Mouse (Mus musculus) adipocyte (in vitro differentiated cells): ENCODE measurements around the gene Yipf3.

Experiments used
- DNase-seq: peaks from one replicate; pipeline ENCODE4 v3.0.0-alpha.2; 2016; ENCODE audit warnings: low spot score

Yipf3 gene

DNA sequence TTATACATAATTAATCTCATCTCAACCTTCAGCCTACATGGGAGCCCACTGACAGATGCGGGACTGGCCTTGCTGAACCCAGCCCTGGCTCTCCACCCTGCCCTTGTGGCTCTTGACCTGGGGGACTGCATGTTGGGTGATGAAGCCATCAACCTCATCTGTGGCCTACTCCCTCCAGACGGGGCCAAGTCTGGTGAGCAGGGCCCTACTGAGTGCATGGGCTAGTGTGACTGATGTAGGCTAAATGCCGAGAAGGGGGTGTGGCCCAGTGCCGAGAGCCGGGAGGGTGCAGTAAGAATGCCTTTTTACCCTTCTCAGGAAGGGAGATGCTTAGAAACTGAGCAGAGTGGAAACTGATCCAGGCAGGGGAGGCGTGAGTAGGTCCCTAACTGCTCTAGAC is 7.3 kb downstream of the Yipf3 start:
- no peak for DNase-seq

DNA sequence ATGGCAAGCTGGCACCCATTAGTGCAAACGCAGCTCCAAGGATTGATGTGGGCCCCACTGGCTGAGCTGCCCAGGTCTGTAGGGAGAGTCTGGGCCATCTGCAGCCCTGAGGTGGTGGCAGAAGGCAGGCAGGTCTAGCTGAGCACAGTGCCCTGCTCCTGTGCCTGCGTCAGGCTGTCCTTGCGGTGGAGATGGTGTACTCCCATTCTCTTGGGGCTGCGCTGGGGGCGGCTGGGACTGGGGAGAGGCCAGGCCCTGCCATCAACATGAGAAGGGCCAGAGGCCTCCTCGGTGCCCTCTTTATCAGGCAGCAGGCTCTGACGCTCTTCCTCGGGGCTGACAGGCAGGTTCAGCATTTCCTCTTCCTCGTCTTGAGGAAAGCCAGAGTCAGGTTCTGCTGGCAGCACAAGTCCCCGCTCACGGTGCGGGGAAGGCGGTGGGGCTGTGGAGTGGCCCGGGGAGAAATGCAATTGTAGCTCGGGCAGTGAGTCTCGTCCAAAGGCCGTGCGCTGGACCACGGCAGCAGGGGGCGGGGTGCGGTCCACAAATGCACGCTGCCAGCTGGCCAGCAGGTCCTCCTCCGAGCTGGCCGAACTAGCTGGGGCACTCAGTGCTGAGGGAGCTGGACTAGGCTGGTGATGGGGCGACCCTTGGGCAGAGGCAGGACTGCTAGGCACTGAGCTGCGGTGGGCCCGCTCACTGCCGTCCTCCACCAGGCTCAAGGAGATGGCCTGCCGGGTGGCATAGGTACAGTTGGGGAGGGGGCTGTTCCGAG is 10.6 kb downstream of the Yipf3 start:
- no peak for DNase-seq

DNA sequence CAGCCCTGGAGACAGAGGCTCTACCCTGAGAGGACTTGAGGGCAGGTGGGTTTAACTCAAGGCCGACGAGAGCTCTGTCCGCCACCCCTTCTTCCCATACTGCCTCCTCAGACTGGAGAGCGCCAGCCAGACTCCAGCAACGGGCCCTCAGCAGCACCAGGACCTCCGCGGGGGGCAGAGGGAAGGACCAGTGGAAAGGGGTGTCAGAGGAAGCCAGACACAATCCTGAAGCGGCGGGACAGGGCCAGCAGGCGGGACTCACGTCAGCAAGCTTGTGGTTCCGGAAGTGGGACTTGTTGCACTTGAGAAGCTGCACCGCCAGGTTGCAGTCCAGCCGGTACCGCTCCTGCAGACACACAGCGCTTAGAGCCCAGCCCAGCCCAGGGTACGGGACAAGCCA is 11.8 kb downstream of the Yipf3 start:
- DNase-seq, result no peak

DNA sequence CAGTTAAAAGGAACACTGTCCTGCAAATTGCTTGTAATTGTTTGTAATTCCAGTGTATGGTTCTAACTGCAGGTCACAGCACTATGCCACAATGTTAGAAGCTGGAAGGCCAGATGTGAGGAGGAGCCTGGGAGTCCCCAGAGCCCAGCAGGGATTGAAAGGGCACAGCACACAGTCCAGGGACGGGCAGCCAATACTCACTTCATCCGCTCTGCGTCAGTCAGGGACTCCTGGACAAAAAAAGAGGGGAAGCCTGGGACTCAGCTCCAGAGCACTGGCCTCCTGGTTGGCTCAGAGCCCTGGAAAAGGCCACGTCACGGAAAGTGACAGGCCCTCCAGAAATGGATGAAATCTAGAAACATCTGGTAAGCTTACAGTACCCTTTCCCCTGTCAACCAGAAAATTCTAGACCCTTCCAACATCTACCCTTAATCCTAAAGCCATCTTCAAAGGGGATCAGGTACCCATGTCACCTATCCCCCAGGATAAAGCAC is 14.4 kb downstream of the Yipf3 start:
- DNase-seq, result peak; percentile 98

DNA sequence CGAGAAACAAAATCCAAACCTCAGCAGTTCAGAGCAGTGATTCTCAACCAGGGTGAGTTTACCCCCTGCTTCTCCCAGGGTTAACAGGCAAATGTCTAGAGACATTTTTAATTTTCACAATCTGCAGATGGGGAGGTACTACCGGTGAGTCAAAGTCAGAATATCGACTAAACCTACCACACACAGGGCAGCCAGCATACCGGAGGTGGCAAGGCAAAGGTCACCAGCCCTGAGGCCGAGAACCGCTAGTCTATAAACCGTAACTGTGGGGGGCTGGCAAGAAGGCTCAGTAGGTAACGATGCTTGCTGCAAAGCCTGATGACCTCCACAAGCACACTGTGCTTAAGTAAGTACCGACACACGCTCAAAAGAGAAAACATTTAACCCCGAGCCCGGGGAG is 17.6 kb downstream of the Yipf3 start:
- no peak for DNase-seq

DNA sequence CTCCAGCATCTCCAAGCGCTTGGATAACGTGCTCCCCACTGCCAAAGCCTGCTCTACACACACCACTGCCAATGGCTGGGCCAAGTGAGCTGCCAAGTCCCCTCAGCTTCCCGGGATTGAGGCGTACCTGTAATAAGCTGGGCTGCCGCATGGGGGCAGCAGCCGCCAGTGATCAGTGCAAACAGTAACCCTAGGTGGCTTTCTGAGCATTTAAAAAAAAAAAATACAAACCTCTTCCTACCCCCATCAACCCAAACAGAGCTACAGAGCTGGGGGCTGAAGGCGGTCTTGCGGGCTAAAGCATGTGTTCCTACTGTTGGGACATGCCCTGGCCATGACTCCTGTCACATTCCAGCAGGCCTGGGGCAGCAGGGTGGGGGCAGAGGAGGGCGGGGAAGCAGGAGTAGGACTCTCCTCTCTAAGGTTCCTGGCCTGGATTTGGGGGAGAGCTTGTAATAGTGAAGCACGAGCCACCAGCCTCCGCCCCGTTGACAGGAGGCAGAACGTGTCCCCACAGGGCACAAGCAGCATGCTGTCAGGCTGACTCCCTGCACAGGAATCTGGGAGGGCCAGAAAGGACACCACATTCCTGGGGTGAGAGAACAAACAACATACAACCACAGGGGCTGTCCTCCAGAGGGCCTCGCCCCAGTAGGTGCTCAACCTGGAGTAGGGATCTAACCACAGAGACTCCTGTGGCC is 18.2 kb downstream of the Yipf3 start:
- peak; percentile 75 for DNase-seq

DNA sequence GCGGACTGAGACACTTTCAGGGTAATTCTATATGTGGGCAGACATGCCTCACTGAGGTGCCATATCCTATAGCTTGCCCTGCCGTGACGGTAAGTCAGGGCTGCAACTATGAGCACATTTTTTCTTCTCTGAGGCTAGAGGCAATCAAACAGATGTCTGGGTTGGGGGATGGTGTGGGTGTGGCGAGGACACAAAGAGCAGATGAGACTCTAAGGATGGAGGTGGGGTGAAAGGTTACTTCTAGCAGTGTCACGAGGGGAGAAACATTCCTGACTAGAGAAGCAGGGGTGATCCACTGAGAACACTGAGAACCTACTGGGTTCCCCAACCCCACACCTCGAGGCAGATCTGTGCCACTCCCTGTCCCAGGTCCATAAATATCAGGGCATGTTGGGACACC is 19.1 kb downstream of the Yipf3 start:
- no peak for DNase-seq

DNA sequence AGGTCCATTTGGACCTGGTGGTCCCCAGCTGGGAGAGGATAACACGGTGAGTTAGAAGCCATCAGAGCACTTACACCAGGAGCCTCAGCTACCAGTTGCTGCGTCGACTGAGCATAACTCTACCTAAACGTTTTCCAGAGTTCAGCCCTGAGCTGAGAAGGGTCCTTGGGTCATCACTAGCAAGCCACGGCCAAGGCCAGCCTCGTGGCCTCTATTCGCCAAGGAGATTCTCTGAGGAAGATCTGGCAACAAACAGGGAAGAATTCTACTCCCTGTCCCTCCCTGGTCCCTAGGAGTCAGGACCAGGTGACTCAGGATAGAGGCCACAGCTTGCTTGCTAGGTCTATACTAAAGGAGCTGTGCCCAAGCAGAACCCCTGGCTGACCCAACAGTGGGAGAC is 19.6 kb downstream of the Yipf3 start:
- DNase-seq, result no peak

DNA sequence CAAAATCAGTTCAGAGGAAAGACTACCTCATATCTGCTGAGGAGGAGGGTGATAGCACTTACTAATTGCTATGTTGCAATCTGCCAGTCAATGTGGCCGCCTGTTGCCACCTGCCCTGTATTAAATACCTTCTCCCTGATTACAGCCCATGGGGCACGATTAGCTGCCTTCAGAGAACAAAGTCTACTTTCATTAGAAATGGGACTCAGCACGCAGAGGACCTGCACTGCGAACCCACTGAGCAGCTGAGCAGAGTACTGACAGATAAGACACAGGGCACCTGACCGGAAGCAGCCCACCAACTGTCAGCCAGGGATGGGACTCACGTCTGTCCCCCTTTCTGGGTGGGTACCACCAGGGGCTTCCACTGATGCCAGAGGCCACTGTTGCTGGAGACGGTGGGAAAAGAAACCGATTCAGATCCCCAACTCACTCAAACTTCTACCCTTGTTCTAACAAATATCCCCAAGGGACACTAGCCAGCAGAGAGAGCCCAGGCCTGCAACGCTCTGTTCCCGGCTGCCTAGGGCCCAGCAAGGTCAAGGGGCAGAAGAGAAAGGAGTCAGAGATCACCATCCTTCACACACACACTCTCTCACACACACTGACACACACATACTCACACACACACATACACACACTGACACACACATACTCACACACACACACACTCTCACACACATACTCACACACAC is 20.3 kb downstream of the Yipf3 start:
- DNase-seq, result peak; percentile 78

DNA sequence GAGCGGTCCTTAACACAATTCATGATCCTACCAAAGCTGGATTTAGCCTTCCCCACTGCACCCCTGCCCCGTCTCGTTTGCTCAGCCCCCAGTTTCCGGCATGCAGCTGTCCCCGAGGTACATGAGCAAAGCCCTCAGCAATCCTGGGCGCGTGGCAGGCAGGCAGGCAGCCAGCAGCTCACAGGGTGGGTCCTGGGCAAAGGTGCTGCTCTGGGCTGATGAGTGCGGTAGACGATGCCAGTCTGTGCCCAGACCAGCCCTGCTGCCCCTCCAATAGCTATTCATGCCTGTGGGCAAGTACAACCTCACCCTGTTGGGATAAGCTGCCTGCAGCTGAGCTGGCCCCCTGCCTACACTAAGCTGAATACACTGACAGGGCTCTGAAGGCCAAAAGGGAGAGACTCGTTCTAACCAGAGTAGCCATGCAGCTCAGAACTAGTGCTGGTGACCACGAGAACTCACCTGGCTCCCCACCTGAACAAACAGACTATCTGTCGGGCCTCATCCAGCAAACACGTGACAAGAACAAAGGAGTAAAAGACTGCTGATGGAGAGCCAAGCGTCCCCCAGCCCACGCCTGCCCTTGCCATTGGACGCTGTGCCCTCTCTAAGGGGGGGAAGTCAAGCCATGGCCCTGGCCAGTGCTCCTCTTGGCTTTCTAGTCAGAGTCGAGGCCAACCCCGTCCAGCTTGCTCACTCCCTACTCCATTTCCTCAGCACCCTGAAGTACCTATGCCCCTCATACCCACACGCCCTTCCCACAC is 22.1 kb downstream of the Yipf3 start:
- no peak for DNase-seq

DNA sequence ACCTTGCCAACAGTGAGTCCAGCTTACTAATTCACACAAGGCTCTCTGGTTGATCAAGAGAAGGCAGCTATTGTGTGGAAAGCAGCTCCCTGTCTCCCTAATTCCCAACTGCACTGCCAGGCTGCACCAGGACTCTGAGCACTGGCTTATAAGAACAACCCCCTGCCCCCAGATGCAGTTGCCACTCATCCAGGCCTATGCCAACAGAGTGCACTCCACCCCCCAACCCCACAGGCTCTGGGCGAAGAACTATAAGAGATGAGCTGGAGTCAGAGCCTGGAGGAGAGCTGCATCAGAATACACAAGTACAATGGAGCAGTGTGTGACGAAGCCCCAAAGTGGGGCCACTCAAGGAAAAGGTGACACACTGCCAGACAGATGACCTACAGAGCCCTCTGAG is 24.2 kb downstream of the Yipf3 start:
- no peak for DNase-seq

DNA sequence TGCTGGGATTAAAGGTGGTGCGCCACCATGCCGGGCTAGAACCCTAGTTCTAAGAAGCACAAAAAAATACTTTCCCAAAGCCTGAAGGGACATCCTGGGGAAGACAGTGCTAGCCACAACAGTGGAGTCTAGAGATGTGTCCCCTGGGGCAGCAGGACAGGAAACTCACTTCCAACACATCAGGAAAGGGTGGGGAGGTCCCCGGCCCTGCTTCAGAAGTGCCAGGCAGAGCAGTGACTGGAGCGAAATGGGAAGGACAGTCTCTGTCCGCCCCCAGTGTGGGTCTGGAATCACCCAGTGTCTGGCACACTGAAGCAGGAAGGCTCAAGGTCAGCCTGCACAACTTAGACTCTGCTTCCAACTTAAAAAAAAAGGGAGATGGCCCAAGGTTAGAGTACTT is 24.8 kb downstream of the Yipf3 start:
- DNase-seq, result no peak

DNA sequence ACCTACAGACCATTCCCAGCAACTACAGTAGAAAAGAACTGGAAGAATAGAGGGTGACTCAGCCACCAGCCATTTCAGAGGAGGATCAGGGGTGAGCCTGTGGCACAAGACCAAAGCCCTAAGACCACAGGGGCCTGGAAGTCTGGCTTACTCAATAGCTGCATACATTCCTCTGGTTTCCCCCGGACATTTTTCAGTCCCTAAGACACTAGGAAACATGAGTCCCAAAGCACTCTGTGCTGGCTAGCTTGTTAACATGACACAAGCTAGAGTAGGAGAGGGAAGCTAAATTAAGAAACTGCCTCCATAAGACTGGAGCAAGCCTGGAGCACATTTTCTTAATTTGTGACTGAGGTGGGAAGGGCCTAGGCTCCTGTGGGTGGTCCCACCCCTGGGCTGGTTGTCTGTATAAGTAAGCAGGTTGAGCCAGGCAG is 25.9 kb downstream of the Yipf3 start:
- DNase-seq, result peak; percentile 43

DNA sequence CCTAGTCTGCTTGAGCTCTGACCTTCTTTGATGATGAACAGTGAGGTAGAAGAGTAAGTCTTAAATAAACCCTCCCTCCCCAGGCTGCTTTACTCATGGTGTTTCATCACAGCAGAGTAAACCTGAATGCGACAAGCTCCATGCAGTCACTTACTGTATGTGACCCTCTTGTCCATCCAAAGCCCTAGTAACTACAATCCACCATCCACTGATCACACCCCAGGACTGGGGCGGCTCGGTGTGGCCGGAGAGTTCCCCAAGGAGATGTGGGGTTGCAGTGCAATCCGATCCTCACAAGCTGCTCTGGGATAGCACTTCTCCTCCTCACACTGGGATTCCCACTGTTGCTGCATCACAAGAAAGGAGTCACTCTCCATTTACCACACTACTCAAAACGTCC is 26.6 kb downstream of the Yipf3 start:
- DNase-seq, result no peak

DNA sequence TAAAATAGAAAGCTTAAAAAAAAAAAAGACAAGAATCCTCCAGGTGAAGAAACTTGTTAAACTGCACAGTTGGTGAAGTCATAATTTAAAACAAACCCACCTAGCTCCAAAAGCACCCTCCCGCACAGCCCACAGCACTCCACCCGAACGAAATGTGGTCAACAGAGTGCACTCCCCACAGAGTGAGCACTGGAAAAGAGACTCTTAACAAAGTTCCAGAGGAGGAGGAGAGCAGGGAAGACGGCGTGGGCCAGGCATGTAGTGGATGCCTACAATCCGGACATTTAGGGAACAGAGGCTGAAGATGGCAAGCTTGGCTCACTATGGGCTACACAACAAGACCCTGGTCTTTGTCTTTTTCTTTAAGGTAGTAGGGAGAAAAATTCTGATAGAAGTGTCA is 27.2 kb downstream of the Yipf3 start:
- DNase-seq, result no peak

DNA sequence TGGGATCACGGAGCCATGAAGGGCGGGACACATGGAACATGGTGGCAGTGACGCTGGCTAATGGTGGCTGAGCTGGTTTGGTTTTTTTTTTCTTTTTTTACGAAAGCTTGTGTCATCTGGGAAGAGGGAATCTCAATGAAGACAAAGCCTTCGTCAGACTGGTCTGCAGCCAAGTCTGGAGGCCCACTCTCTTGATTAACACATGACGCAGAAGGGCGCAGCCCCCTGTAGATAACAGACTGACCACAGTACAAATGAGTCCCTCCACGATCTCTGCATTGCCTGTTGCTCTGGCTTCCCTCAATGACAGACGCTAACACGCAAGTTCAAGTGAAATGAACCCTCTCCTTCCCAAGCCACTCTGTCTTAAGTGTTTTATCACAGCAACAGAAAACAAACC is 27.6 kb downstream of the Yipf3 start:
- DNase-seq, result no peak

DNA sequence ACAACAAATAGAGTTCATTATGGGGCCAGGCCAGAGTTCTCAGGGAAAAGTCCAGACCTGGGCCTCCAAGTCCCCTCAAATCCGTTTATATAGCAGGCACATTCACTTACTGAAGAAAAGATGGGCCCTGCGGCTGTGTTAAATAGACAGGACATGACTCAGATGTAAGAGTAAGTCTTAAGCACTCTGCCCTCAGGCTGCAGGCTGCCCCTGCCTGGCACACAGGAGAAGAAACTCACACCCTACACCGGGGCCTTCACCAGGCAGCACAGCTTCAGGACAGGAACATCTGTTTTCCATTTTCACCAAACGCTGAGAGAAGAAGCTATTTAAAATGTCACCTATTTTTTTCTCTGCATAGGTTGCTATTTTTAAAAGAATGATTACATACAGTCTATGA is 29.7 kb downstream of the Yipf3 start:
- peak; percentile 44 for DNase-seq

DNA sequence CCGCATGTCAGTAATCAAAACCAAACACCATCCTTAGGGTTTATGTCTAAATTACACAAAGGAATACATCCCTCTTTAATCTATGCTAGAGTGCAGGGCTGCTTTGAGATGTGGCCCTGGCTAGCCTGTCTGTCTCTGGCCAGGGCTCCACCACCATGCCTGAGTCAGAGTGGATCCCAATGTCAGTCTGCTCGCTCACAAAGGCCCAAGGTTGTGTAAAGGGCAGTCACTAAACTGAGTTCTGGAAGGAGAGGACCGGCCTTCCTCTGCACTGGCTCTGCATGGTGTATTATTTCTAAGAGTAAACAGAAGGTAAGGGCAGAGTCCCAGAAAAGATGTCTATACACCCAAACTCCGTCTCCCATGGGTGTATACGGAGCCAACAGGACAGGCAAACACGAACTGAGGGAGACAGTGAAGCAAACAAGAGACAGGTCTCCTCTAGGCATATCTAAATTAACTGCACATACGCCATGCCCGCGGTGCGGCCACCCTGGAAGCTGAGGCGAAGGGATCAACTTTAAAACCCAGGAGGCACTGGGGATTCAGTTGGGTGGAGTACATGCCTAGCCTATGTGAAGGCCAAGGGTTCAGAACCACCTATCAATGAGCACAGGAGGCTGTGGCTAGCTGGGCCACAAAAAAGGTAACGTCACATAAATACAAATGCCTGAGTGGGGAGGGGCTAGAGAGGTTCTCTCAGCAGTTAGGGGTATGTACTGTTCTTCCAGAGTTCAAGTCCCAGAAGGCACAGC is 30.3 kb downstream of the Yipf3 start:
- DNase-seq, result no peak

DNA sequence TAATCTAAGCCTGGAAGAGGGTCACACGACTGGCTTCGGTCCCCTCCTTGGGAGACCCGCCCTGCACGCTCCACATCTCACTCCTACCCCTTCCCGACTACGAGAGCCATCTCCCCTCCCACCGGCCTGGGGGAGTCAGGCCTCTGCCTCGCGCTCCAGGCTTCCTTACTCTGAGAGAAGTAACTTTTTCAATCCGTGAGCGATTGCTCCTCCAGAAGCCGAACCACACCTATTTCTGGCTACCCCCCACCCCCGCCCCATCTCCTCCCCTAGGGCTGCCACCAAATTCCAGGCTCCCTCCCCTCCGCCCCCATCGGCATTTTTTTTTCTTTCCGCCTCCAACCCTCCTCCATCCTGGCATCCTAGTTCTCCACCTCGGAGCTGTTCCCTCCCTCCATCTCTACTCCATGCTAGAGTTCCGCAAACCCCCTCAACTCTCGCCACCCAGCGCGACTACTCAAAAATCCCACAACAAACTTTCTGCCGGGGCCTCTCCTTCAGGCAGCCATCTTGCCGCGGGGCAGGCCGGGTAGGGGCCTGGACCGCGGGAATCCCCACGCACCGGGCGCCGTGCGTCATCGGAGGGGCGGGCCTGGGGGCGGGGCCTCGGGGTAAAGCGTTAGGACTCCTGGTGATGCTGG is 34.7 kb downstream of the Yipf3 start, which contains the start of gene Tjap1:
TSS of gene Tjap1 (minus strand) at position 544 of the 641 bp plus-strand sequence.
- peak; percentile 86 for DNase-seq

DNA sequence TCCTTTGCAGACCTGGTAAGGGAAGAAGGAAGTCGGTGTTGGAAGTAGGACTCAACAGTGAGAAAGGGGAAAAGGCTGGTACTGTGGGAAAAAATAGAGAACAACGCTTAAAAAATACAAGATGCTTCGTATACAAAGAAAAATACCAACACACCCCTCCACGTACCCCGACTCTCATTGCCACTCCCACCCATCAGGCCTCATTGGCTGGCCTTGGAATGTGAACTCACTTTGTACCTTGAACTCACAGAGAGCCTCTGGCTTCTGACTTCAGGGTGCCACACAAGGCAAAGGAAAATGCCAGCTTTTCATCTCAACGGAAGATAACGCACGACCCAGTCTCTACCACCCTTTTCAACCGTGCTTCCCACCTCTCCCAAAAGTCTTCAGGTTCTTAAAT is 35.3 kb downstream of the Yipf3 start:
- DNase-seq, result no peak

DNA sequence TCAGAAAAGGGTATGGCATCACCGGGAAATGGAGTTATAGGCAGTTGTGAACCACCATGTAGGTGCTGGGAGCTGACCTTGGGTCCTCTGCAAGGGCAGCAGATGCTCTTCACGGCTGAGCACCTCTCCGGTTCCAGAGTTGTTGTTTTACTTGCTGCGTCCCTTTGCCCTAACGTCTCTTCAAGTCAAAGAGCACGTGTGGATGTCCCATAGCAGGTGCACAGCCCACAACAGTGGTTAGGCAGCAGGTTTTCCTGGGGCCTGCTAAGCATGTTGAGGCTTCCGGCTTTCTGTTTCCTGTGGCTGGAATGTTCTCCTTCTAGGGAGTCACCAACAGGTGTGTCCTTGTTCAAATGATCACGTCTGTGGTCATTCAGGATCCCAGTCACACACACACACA is 36.0 kb downstream of the Yipf3 start:
- DNase-seq, result no peak
